Mouse (Mus musculus) kidney, adult 2 months (tissue): ENCODE results near the gene Olfr309. TPM values are rescaled to one million over a fixed set of nuclear protein-coding genes. Genes with fewer than 3 reads are reported as not detected.
"Not testable (repeated sequence)": the region's sequence is repeated elsewhere in the genome, so short reads cannot be mapped to it uniquely, and the experiment has no call there.

Source experiments
- DNase-seq: peaks from one replicate; pipeline ENCODE4 v3.0.0; 2021
- H3K27ac ChIP-seq: fragments of 200-500 bp; 2 replicates; pipeline ENCODE4 v1.5.1; 2012; ENCODE audit warnings: low read depth, low read length, control low read depth, inconsistent platforms; ENCODE audit not compliant: insufficient read depth
- H3K27me3 ChIP-seq: fragments of 200-500 bp; replicated peaks from 2 replicates; pipeline ENCODE4 v1.6.1; 2012; ENCODE audit warnings: mild to moderate bottlenecking, moderate library complexity, low read length, inconsistent platforms; ENCODE audit not compliant: control insufficient read depth, insufficient read depth
- H3K36me3 ChIP-seq: fragments of 200-500 bp; 2 replicates; pipeline ENCODE4 v1.6.1; 2012; ENCODE audit warnings: mild to moderate bottlenecking, moderate library complexity, low read length, inconsistent platforms; ENCODE audit not compliant: control insufficient read depth, insufficient read depth
- H3K4me1 ChIP-seq: fragments of 200-500 bp; 2 replicates; pipeline ENCODE4 v1.6.1; 2011; ENCODE audit warnings: low read length; ENCODE audit not compliant: control insufficient read depth, insufficient read depth
- H3K4me3 ChIP-seq: fragments of 200-500 bp; 2 replicates; pipeline ENCODE4 v1.5.1; 2011; ENCODE audit warnings: mild to moderate bottlenecking, low read depth, low read length, control low read depth; ENCODE audit not compliant: insufficient read depth
- CTCF ChIP-seq: fragments of 200-500 bp; conservative IDR thresholded peaks from 2 replicates; pipeline ENCODE4 v1.5.1; 2011; ENCODE audit warnings: low read depth, mild to moderate bottlenecking, control low read depth, low read length, moderate library complexity, mixed read lengths; ENCODE audit not compliant: insufficient read depth, insufficient read length
- POLR2A ChIP-seq: fragments of 200-500 bp; IDR thresholded peaks from one replicate; pipeline ENCODE4 v1.6.1; 2011; ENCODE audit warnings: low read depth, low read length, control low read depth
- WGBS: fragments of 180-500 bp; shearing (Covaris S2); methylation state at CpG from one replicate; pipeline ENCODE4 v1.1.7; 2018; 5-methylcytosine and 5-hydroxymethylcytosine counted together
- polyA plus RNA-seq: library from polyadenylated mRNA; depleted of rRNA; stranded (reverse); fragments of >200 nt; gene quantifications from 2 replicates; pipeline ENCODE4 v1.2.3, GENCODE M21; 2012; rRNA removed

Gene Olfr309
- not detected in 2 replicates for polyA plus RNA-seq

- no peaks in the 10 kb centered on the region for H3K4me1 ChIP-seq
- no peak for DNase-seq
- H3K27ac ChIP-seq = no peak within 1 kb of the TSS
- H3K27me3 ChIP-seq = no peaks in the 10 kb centered on the region
- WGBS = 62% methylated on average over 2 of the region's 2 CpGs
- TF ChIP-seq POLR2A (no peak), CTCF (no peak)
- H3K36me3 ChIP-seq = no peaks in the 10 kb centered on the region
- no peak within 1 kb of the TSS for H3K4me3 ChIP-seq
Observed at GRCm38 (mm10) chr7:86313608-86314007, at the start of gene Olfr309. Gene Olfr309, minus strand, starts transcription at chr7:86313708.

GRCm38 (mm10) chr7:86346296-86346695 lies 32.8 kb upstream of the Olfr309 start:
- H3K27ac ChIP-seq, DNase-seq, H3K36me3 ChIP-seq, H3K27me3 ChIP-seq, H3K4me1 ChIP-seq, H3K4me3 ChIP-seq: not testable (repeated sequence)
- WGBS = 82% methylated on average over 9 of the region's 9 CpGs

GRCm38 (mm10) chr7:86344253-86344652 lies 30.7 kb upstream of the Olfr309 start:
- Histone ChIP-seq H3K4me1 (no peaks in the 10 kb centered on the region), H3K27me3 (no peaks in the 10 kb centered on the region), H3K36me3 (no peaks in the 10 kb centered on the region), H3K27ac (no peak overlapping the region), H3K4me3 (no peak overlapping the region)
- no peak for TF ChIP-seq POLR2A
- TF ChIP-seq CTCF = no peak
- 65% methylated on average over 3 of the region's 3 CpGs for WGBS
- DNase-seq = no peak

GRCm38 (mm10) chr7:86342881-86343565 lies 29.5 kb upstream of the Olfr309 start:
- TF ChIP-seq POLR2A (no peak), CTCF (no peak)
- DNase-seq = no peak
- WGBS = 62% methylated on average over 14 of the region's 14 CpGs

GRCm38 (mm10) chr7:86337486-86337885 lies 24.0 kb upstream of the Olfr309 start, which contains the start of gene Olfr307:
Gene Olfr307, minus strand, starts transcription at chr7:86337586.
- WGBS = 67% methylated on average over 1 of the region's 1 CpGs
- H3K27ac ChIP-seq = no peak within 1 kb of the TSS
- H3K4me3 ChIP-seq = no peak within 1 kb of the TSS
- H3K27me3 ChIP-seq = no peaks in the 10 kb centered on the region
- no peaks in the 10 kb centered on the region for H3K4me1 ChIP-seq
- TF ChIP-seq CTCF (no peak), POLR2A (no peak)
- no peaks in the 10 kb centered on the region for H3K36me3 ChIP-seq
- DNase-seq = no peak

More at GRCm38 (mm10) chr7:86342881-86343565, 29.5 kb upstream of the Olfr309 start:
- Histone ChIP-seq H3K36me3 (no peaks in the 10 kb centered on the region), H3K4me1 (no peaks in the 10 kb centered on the region), H3K4me3 (no peak overlapping the region), H3K27ac (no peak overlapping the region), H3K27me3 (no peaks in the 10 kb centered on the region)

- H3K27me3 ChIP-seq = no peaks in the 10 kb centered on the region
- H3K27ac ChIP-seq = no peak within 1 kb of the TSS
- TF ChIP-seq CTCF (no peak), POLR2A (no peak)
- H3K36me3 ChIP-seq = no peaks in the 10 kb centered on the region
- no peak within 1 kb of the TSS for H3K4me3 ChIP-seq
- no peak for DNase-seq
- H3K4me1 ChIP-seq = no peaks in the 10 kb centered on the region
Observed at GRCm38 (mm10) chr7:86325530-86325929, 12.0 kb upstream of the Olfr309 start, which contains the start of gene Olfr308. Gene Olfr308, minus strand, starts transcription at chr7:86325630.

GRCm38 (mm10) chr7:86321323-86321722 lies 7.8 kb upstream of the Olfr309 start:
- Histone ChIP-seq H3K4me3 (no peak overlapping the region), H3K36me3 (no peaks in the 10 kb centered on the region), H3K27ac (no peak overlapping the region), H3K4me1 (no peaks in the 10 kb centered on the region), H3K27me3 (no peaks in the 10 kb centered on the region)
- TF ChIP-seq POLR2A (no peak), CTCF (no peak)
- DNase-seq = no peak
- WGBS = 94% methylated on average over 2 of the region's 2 CpGs
